Mouse (Mus musculus): ENCODE results near the gene Gm17662. TPM values are rescaled to one million over a fixed set of nuclear protein-coding genes. Genes with fewer than 3 reads are reported as not detected.

The Gm17662 gene
- polyA plus RNA-seq, 2 experiments: not detected

DNA sequence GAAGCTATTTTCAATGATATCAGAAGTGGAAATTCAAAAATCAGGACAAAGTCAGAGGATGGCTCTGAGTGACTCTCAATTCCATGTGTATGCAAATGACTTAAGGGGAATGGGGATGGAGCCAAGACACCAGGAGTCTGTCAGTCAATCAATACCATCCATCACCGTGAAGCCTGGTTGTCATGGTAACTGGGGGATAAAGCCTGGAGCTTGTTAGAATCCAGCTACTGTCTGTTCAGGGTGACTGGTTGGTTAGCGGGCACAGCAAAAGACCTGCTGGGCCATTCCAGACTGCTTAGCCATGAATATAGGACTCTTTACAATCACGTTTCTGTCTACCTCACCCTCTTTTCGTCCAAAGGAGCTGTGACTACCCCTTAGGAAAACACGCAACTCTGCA lies 22.0 kb upstream of the Gm17662 start:
- H3K9ac ChIP-seq (ENCODE audit: low read depth, low read length, severe bottlenecking): no peak overlapping the region
- DNase-seq (ENCODE audit: low spot score): no peak
- TF ChIP-seq POLR2A (IDR thresholded peaks at IDR 0.05; ENCODE audit: borderline replicate concordance, extremely low read depth, insufficient read depth, insufficient read length): no peak
- no peaks in the 10 kb centered on the region for H3K4me1 ChIP-seq (ENCODE audit: control insufficient read depth, insufficient read depth, low read length)
- ATAC-seq (ENCODE audit: low FRiP score, low read depth): no peak
- no peak overlapping the region for H3K4me2 ChIP-seq (replicated peaks; ENCODE audit: low read depth, low read length, severe bottlenecking)
- no peak overlapping the region for H3K4me3 ChIP-seq (replicated peaks; ENCODE audit: low read length)
- H3K27ac ChIP-seq (replicated peaks; ENCODE audit: low read depth, low read length): no peak overlapping the region
- H3K36me3 ChIP-seq (ENCODE audit: control insufficient read depth, insufficient read depth, low read length): no peaks in the 10 kb centered on the region
- 58% methylated on average over 5 of the region's 5 CpGs for WGBS
- H3K27me3 ChIP-seq (ENCODE audit: control insufficient read depth, insufficient read depth, low read length): no peaks in the 10 kb centered on the region
- no peaks in the 10 kb centered on the region for H3K9me3 ChIP-seq (ENCODE audit: control insufficient read depth, low read length)

DNA sequence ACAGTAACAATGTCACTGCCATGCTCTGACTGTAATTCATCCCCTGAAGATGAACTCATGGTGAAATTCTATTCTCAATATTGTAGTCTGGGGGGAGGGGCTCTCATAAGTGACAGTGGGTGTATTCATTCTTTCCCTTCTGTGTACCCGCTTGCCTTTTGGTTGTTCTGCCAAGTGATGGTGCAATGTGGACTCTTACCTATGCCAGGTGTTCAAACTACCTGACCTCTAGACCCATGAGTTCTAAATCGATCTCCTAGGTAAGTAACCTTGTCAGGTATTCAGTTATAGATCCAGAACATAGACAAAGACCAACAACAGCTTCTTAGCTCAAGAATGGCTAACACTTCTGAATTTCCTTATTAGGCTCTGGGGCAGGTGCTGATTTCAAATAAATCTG lies 18.8 kb upstream of the Gm17662 start:
- H3K4me2 ChIP-seq (replicated peaks; ENCODE audit: low read depth, low read length, severe bottlenecking): no peak overlapping the region
- no peaks in the 10 kb centered on the region for H3K27me3 ChIP-seq (ENCODE audit: control insufficient read depth, insufficient read depth, low read length)
- no peaks in the 10 kb centered on the region for H3K4me1 ChIP-seq (ENCODE audit: control insufficient read depth, insufficient read depth, low read length)
- H3K4me3 ChIP-seq (replicated peaks; ENCODE audit: low read length): no peak overlapping the region
- WGBS: 76% methylated on average over 2 of the region's 2 CpGs
- H3K9me3 ChIP-seq (ENCODE audit: control insufficient read depth, low read length): no peaks in the 10 kb centered on the region
- no peak for ATAC-seq (ENCODE audit: low FRiP score, low read depth)
- no peak overlapping the region for H3K9ac ChIP-seq (ENCODE audit: low read depth, low read length, severe bottlenecking)
- no peak for DNase-seq (ENCODE audit: low spot score)
- H3K27ac ChIP-seq (replicated peaks; ENCODE audit: low read depth, low read length): no peak overlapping the region
- no peak for TF ChIP-seq POLR2A (IDR thresholded peaks at IDR 0.05; ENCODE audit: borderline replicate concordance, extremely low read depth, insufficient read depth, insufficient read length)
- no peaks in the 10 kb centered on the region for H3K36me3 ChIP-seq (ENCODE audit: control insufficient read depth, insufficient read depth, low read length)

DNA sequence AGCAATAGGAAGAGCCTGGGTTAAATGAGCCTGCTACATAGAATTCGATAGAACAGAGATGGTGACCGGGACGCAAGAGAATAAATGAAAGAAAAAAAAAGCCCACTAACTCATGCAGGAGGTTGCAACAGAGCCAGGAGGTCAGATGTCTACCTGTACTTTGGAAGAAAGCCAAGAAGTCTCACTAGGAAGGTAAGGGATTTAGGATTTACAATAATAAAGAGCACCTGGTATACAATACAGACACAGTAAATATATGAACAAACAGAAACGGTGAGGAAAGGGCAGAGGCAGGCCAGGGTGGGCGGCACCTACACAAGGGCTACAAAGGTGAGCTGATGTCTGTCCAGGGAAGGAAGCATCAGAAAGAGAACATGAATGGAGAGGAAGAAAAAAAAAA lies 14.9 kb upstream of the Gm17662 start:
- Histone ChIP-seq H3K9me3 (ENCODE audit: control insufficient read depth, low read length) (no peaks in the 10 kb centered on the region), H3K36me3 (ENCODE audit: control insufficient read depth, insufficient read depth, low read length) (no peaks in the 10 kb centered on the region), H3K27me3 (ENCODE audit: control insufficient read depth, insufficient read depth, low read length) (no peaks in the 10 kb centered on the region), H3K4me1 (ENCODE audit: control insufficient read depth, insufficient read depth, low read length) (no peaks in the 10 kb centered on the region), H3K27ac (replicated peaks; ENCODE audit: low read depth, low read length) (no peak overlapping the region), H3K4me2 (replicated peaks; ENCODE audit: low read depth, low read length, severe bottlenecking) (no peak overlapping the region), H3K4me3 (replicated peaks; ENCODE audit: low read length) (no peak overlapping the region), H3K9ac (ENCODE audit: low read depth, low read length, severe bottlenecking) (no peak overlapping the region)
- ATAC-seq (ENCODE audit: low FRiP score, low read depth) (no peak), DNase-seq (ENCODE audit: low spot score) (no peak)
- TF ChIP-seq POLR2A (IDR thresholded peaks at IDR 0.05; ENCODE audit: borderline replicate concordance, extremely low read depth, insufficient read depth, insufficient read length): no peak
- WGBS: 83% methylated on average over 5 of the region's 5 CpGs

DNA sequence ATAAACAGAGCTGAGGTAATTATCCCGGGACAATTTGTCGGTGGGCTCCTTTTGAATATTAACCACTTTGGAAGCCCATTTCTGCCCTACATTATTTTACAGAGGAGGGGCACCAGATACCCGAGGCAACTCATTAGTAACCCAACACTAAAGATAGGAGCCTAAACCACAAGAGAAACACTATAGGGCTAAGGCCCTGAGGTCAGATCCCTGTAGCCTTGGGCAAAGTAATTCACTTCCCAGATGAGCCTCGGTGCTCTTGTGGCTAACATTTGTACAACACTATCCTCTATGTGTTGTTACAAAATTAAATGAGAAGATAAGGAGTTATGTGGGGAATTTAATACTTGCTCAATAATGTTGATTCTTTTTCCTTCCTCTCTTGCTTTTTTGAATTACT lies 13.6 kb upstream of the Gm17662 start:
- H3K4me3 ChIP-seq (replicated peaks; ENCODE audit: low read length): no peak overlapping the region
- no peaks in the 10 kb centered on the region for H3K9me3 ChIP-seq (ENCODE audit: control insufficient read depth, low read length)
- H3K4me2 ChIP-seq (replicated peaks; ENCODE audit: low read depth, low read length, severe bottlenecking): no peak overlapping the region
- no peak overlapping the region for H3K9ac ChIP-seq (ENCODE audit: low read depth, low read length, severe bottlenecking)
- 49% methylated on average over 4 of the region's 4 CpGs for WGBS
- no peak for TF ChIP-seq POLR2A (IDR thresholded peaks at IDR 0.05; ENCODE audit: borderline replicate concordance, extremely low read depth, insufficient read depth, insufficient read length)
- no peak for DNase-seq (ENCODE audit: low spot score)
- H3K36me3 ChIP-seq (ENCODE audit: control insufficient read depth, insufficient read depth, low read length): no peaks in the 10 kb centered on the region
- H3K27ac ChIP-seq (replicated peaks; ENCODE audit: low read depth, low read length): no peak overlapping the region
- H3K4me1 ChIP-seq (ENCODE audit: control insufficient read depth, insufficient read depth, low read length): no peaks in the 10 kb centered on the region
- ATAC-seq (ENCODE audit: low FRiP score, low read depth): no peak
- H3K27me3 ChIP-seq (ENCODE audit: control insufficient read depth, insufficient read depth, low read length): no peaks in the 10 kb centered on the region

DNA sequence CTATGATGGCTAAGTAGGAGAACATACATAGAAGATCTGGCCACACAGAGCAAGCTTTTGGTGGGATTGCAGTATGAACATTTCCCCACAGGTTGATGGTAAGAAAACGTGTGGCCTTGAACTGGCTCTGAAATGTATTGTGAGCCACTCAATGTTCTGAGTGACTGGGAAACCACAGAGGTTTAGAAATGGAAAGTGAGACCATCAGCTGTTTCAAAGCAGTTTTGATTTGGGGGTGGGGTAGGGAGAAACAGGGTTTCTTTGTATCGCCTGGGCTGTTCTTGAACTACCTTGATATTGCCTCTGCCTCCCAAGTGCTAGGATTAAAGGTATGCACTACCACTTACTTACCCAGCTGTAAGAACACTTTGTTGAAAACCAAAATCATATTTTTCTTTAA lies 1.9 kb upstream of the Gm17662 start:
- no peak overlapping the region for H3K27ac ChIP-seq (replicated peaks; ENCODE audit: low read depth, low read length)
- WGBS: 74% methylated on average over 2 of the region's 2 CpGs
- ATAC-seq (ENCODE audit: low FRiP score, low read depth): no peak
- no peaks in the 10 kb centered on the region for H3K27me3 ChIP-seq (ENCODE audit: control insufficient read depth, insufficient read depth, low read length)
- H3K9me3 ChIP-seq (ENCODE audit: control insufficient read depth, low read length): no peaks in the 10 kb centered on the region
- TF ChIP-seq POLR2A (IDR thresholded peaks at IDR 0.05; ENCODE audit: borderline replicate concordance, extremely low read depth, insufficient read depth, insufficient read length): no peak
- no peak for DNase-seq (ENCODE audit: low spot score)
- no peak overlapping the region for H3K4me2 ChIP-seq (replicated peaks; ENCODE audit: low read depth, low read length, severe bottlenecking)
- H3K36me3 ChIP-seq (ENCODE audit: control insufficient read depth, insufficient read depth, low read length): no peaks in the 10 kb centered on the region
- H3K4me1 ChIP-seq (ENCODE audit: control insufficient read depth, insufficient read depth, low read length): no peaks in the 10 kb centered on the region
- no peak overlapping the region for H3K4me3 ChIP-seq (replicated peaks; ENCODE audit: low read length)
- H3K9ac ChIP-seq (ENCODE audit: low read depth, low read length, severe bottlenecking): no peak overlapping the region

DNA sequence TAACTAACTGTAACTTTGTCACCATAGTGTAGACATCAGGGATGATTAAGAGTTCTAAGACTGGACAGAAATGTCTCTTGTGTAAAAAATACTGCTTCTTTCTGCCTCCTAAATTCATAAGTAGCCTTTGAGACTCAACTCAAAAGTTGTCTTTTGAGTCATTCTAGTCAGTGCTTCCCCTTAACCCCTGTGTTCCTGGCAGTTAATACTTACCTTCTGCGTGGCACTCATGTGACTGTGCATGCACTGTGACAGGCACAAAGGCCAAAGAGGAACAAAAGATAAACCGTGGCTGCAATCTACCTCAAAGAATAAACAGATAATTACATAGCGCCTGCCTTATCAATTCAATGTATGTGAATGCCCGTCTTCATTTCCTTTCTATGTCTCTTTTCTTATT lies 694 bp downstream of the Gm17662 start:
- no peaks in the 10 kb centered on the region for H3K36me3 ChIP-seq (ENCODE audit: control insufficient read depth, insufficient read depth, low read length)
- no peaks in the 10 kb centered on the region for H3K4me1 ChIP-seq (ENCODE audit: control insufficient read depth, insufficient read depth, low read length)
- no peak overlapping the region for H3K4me3 ChIP-seq (replicated peaks; ENCODE audit: low read length)
- ATAC-seq (ENCODE audit: low FRiP score, low read depth) (no peak), DNase-seq (ENCODE audit: low spot score) (no peak)
- no peak for TF ChIP-seq POLR2A (IDR thresholded peaks at IDR 0.05; ENCODE audit: borderline replicate concordance, extremely low read depth, insufficient read depth, insufficient read length)
- H3K27ac ChIP-seq (replicated peaks; ENCODE audit: low read depth, low read length): no peak overlapping the region
- H3K4me2 ChIP-seq (replicated peaks; ENCODE audit: low read depth, low read length, severe bottlenecking): no peak overlapping the region
- no peaks in the 10 kb centered on the region for H3K27me3 ChIP-seq (ENCODE audit: control insufficient read depth, insufficient read depth, low read length)
- H3K9ac ChIP-seq (ENCODE audit: low read depth, low read length, severe bottlenecking): no peak overlapping the region
- H3K9me3 ChIP-seq (ENCODE audit: control insufficient read depth, low read length): no peaks in the 10 kb centered on the region
- WGBS: 80% methylated on average over 4 of the region's 4 CpGs
